Mouse (Mus musculus): Measurements from ENCODE around the gene Dctn3.

- TF ChIP-seq POLR2A (IDR thresholded peaks at IDR 0.05; ENCODE audit: control insufficient read depth, extremely low read depth, insufficient read depth, low read length, poor library complexity), result no peak
- no peak for TF ChIP-seq CTCF (IDR thresholded peaks at IDR 0.05; ENCODE audit: borderline replicate concordance, control insufficient read depth, extremely low read depth, insufficient read depth, low read length, poor library complexity)
Measured at GRCm38 (mm10) chr4:41677006-41677629, 45.9 kb downstream of the Dctn3 start.

Data from thymus, adult 2 months (tissue).